Mouse (Mus musculus): ENCODE measurements around the gene Ccdc124. TPM values are rescaled to one million over a fixed set of nuclear protein-coding genes. Genes with fewer than 3 reads are reported as not detected.

Ccdc124 gene
- polyA plus RNA-seq, 1 experiment from 2014 or later: 173 TPM

GRCm38 (mm10) chr8:70863956-70864711, 9.6 kb downstream of the Ccdc124 start:
- peak; percentile 63 for DNase-seq (ENCODE audit: low spot score)
- no peaks in the 10 kb centered on the region for H3K9me3 ChIP-seq
- peaks cover 16% of the 10 kb centered on the region for H3K36me3 ChIP-seq (replicated peaks)
- H3K4me1 ChIP-seq: peaks cover 69% of the 10 kb centered on the region
- H3K4me3 ChIP-seq: peak overlapping the region; percentile 66
- peaks cover 48% of the 10 kb centered on the region for H3K27me3 ChIP-seq (replicated peaks; ENCODE audit: low read depth, poor library complexity, severe bottlenecking)
- H3K27ac ChIP-seq (replicated peaks): peak overlapping the region; percentile 96
- 1% methylated on average over 46 of the region's 46 CpGs for WGBS

DNA sequence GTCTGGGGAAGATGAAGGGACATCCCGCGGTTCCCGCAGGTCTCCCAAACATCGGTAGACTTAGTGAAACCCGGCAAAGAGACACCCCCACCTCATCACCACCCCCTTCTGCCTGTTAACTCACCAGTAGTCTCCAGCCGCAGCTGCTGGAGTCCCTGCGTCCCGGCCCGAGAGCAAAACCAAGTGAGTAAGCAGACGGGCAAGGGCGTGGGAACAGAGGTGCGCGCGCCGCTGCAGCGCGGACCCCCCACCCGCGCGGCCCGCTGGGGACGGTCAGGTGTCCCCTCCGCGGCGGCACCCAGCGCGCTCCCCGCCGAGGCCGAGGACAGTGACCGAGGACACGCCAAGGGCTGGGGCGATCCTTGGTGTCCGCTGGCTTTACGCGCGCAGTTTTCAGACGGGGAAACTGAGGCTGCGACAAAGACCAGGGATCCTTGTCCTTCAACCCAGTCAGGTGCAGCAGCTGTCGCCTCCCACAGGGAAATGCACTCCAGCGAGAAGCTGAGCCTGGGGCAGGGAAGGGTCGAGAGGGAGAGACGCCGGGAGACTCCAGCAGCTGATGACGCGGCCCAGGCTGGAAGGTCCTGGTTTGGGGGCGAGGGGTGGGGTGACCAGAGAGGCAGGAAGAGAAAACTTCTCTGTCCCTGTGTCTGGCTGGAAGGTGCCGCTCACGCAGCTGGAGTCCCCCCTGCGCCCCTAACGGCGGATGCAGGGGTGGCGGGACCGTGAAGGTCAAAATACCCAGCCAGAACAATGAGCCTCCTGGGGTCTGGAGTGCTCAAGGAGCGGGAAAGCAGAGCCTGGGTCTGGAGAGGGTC, 10.7 kb downstream of the Ccdc124 start, which contains the start of gene Kcnn1:
Gene Kcnn1, minus strand, starts transcription at position 435 of the 818 bp plus-strand sequence.
- H3K27me3 ChIP-seq (replicated peaks; ENCODE audit: low read depth, poor library complexity, severe bottlenecking): peaks cover 58% of the 10 kb centered on the region
- peak; percentile 80 for DNase-seq (ENCODE audit: low spot score)
- H3K9me3 ChIP-seq: no peaks in the 10 kb centered on the region
- peak within 1 kb of the TSS; percentile 66 for H3K4me3 ChIP-seq
- H3K27ac ChIP-seq (replicated peaks): peak within 1 kb of the TSS; percentile 96
- peaks cover 9% of the 10 kb centered on the region for H3K36me3 ChIP-seq (replicated peaks)
- 1% methylated on average over 55 of the region's 55 CpGs for WGBS
- H3K4me1 ChIP-seq: peaks cover 68% of the 10 kb centered on the region

GRCm38 (mm10) chr8:70857516-70857915, 16.2 kb downstream of the Ccdc124 start:
- H3K27ac ChIP-seq (replicated peaks): peak overlapping the region; percentile 32
- H3K4me3 ChIP-seq: peak overlapping the region; percentile 66; the same call in 1 of the 2 replicates
- 10% methylated on average over 4 of the region's 4 CpGs for WGBS
- H3K36me3 ChIP-seq (replicated peaks): no peaks in the 10 kb centered on the region; the same call in 1 of the 2 replicates
- H3K4me1 ChIP-seq: peaks cover 46% of the 10 kb centered on the region
- no peaks in the 10 kb centered on the region for H3K9me3 ChIP-seq
- H3K27me3 ChIP-seq (replicated peaks; ENCODE audit: low read depth, poor library complexity, severe bottlenecking): peaks cover 60% of the 10 kb centered on the region
- DNase-seq (ENCODE audit: low spot score): peak; percentile 47

DNA sequence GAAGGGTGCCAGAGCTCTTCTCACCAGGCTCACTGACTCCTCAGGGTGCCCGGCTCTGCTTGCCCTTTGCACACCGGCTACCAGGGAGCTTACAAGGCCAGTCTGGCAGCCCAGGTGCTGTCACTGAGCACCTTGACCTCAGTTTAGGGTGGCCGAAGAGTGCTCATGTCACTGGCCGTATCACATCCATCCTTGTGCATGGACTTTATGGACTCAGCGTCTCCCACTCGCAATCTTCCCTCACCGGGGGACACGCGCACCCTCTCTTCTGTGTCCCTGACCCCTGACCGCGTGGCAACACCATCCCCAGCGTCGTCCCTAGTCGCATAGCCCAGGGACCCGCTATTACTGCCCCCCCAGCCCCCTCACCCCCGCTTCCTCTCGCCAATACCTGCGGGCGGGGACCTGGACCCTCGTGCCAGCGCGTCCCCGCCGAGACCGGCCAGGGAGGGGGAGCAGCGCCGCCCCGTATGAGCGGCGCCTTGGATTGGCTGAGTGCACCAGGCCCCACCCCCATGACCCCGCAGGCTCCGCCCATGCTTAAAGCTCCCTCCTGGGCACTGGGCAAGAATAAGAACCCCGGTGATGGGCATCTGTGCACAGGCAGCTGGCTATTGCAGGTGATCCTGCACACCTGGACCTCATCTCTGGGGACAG, 17.1 kb downstream of the Ccdc124 start:
- peak; percentile 84 for DNase-seq (ENCODE audit: low spot score)
- H3K27ac ChIP-seq (replicated peaks): peak overlapping the region; percentile 70
- peak overlapping the region; percentile 66 for H3K4me3 ChIP-seq
- 6% methylated on average over 33 of the region's 33 CpGs for WGBS
- peaks cover 52% of the 10 kb centered on the region for H3K27me3 ChIP-seq (replicated peaks; ENCODE audit: low read depth, poor library complexity, severe bottlenecking)
- no peaks in the 10 kb centered on the region; the same call in 1 of the 2 replicates for H3K36me3 ChIP-seq (replicated peaks)
- H3K9me3 ChIP-seq: no peaks in the 10 kb centered on the region
- peaks cover 48% of the 10 kb centered on the region for H3K4me1 ChIP-seq

GRCm38 (mm10) chr8:70856028-70856427, 17.7 kb downstream of the Ccdc124 start:
- Histone ChIP-seq H3K4me3 (peak overlapping the region; percentile 66; the same call in 1 of the 2 replicates), H3K4me1 (peaks cover 45% of the 10 kb centered on the region)

GRCm38 (mm10) chr8:70853863-70854262, 19.9 kb downstream of the Ccdc124 start:
- DNase-seq (ENCODE audit: low spot score): no peak
- Histone ChIP-seq H3K9me3 (no peaks in the 10 kb centered on the region), H3K4me3 (no peak overlapping the region), H3K27me3 (replicated peaks; ENCODE audit: low read depth, poor library complexity, severe bottlenecking) (peaks cover 31% of the 10 kb centered on the region), H3K27ac (replicated peaks) (no peak overlapping the region), H3K4me1 (peaks cover 43% of the 10 kb centered on the region), H3K36me3 (replicated peaks) (no peaks in the 10 kb centered on the region; the same call in 1 of the 2 replicates)
- WGBS: 75% methylated on average over 2 of the region's 2 CpGs

More at GRCm38 (mm10) chr8:70856028-70856427, 17.7 kb downstream of the Ccdc124 start:
- Histone ChIP-seq H3K9me3 (no peaks in the 10 kb centered on the region), H3K27ac (replicated peaks) (no peak overlapping the region), H3K27me3 (replicated peaks; ENCODE audit: low read depth, poor library complexity, severe bottlenecking) (peaks cover 45% of the 10 kb centered on the region), H3K36me3 (replicated peaks) (no peaks in the 10 kb centered on the region; the same call in 1 of the 2 replicates)
- 66% methylated on average over 5 of the region's 5 CpGs for WGBS
- DNase-seq (ENCODE audit: low spot score): no peak

GRCm38 (mm10) chr8:70852595-70853231, 21.0 kb downstream of the Ccdc124 start:
- WGBS: 91% methylated on average over 41 of the region's 41 CpGs
- Histone ChIP-seq H3K27ac (replicated peaks) (no peak overlapping the region), H3K4me3 (no peak overlapping the region), H3K36me3 (replicated peaks) (no peaks in the 10 kb centered on the region; the same call in 1 of the 2 replicates), H3K9me3 (no peaks in the 10 kb centered on the region), H3K27me3 (replicated peaks; ENCODE audit: low read depth, poor library complexity, severe bottlenecking) (peaks cover 35% of the 10 kb centered on the region), H3K4me1 (peaks cover 32% of the 10 kb centered on the region)
- DNase-seq (ENCODE audit: low spot score): no peak

DNA sequence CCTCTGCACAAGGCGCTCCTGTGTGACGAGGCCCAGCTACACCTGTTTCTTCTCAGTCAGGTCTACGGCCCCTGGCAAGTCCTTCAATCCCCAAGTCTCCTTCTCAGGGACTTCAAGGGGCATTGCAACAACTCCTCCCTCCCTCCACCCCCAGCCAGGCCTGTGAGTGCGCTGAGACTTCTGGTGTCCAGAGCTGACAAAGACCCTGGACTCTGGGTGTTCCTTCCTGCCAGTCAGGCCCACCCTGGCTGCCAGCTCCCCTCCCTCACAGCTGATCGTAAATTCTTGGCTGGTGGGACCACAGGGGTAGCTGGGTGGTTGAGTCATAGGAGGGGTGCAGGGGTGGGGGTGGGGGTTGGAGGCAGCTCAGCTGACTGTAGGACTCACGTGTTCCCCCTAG, 21.9 kb downstream of the Ccdc124 start:
- Histone ChIP-seq H3K4me1 (peaks cover 23% of the 10 kb centered on the region), H3K27me3 (replicated peaks; ENCODE audit: low read depth, poor library complexity, severe bottlenecking) (peaks cover 41% of the 10 kb centered on the region), H3K27ac (replicated peaks) (no peak overlapping the region), H3K9me3 (no peaks in the 10 kb centered on the region), H3K36me3 (replicated peaks) (no peaks in the 10 kb centered on the region; the same call in 1 of the 2 replicates), H3K4me3 (no peak overlapping the region)
- no peak for DNase-seq (ENCODE audit: low spot score)
- 60% methylated on average over 6 of the region's 6 CpGs for WGBS

DNA sequence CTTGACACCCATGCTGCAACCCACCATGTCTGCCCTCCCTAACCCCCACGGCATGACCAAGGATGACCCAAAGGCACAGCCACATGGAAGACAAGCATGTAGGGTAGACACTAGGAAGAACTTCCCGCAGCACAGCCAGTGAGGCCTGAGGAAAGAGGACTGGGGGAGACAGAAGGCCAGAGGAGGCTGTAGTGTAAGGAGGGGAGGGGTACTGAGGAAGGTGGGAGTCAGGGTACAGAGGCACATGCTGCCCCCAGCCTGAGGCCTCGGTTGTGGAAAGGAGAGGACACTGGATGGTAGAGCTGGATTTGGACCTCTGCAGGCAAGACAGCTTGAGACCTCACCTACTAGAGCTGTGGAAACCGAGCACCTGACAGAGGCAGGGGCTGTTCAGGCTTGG, 22.8 kb downstream of the Ccdc124 start:
- Histone ChIP-seq H3K4me1 (peaks cover 17% of the 10 kb centered on the region), H3K4me3 (no peak overlapping the region), H3K27me3 (replicated peaks; ENCODE audit: low read depth, poor library complexity, severe bottlenecking) (peaks cover 42% of the 10 kb centered on the region), H3K9me3 (no peaks in the 10 kb centered on the region), H3K36me3 (replicated peaks) (no peaks in the 10 kb centered on the region; the same call in 1 of the 2 replicates), H3K27ac (replicated peaks) (no peak overlapping the region)
- WGBS: 81% methylated on average over 4 of the region's 4 CpGs
- DNase-seq (ENCODE audit: low spot score): no peak

- Histone ChIP-seq H3K4me1 (peaks cover 14% of the 10 kb centered on the region), H3K27ac (replicated peaks) (no peak overlapping the region), H3K27me3 (replicated peaks; ENCODE audit: low read depth, poor library complexity, severe bottlenecking) (peaks cover 36% of the 10 kb centered on the region), H3K36me3 (replicated peaks) (no peaks in the 10 kb centered on the region; the same call in 1 of the 2 replicates), H3K4me3 (no peak overlapping the region), H3K9me3 (no peaks in the 10 kb centered on the region)
- 82% methylated on average over 7 of the region's 7 CpGs for WGBS
- no peak for DNase-seq (ENCODE audit: low spot score)
Measured at GRCm38 (mm10) chr8:70850132-70850845, 23.4 kb downstream of the Ccdc124 start.

- Histone ChIP-seq H3K36me3 (replicated peaks) (no peaks in the 10 kb centered on the region; the same call in 1 of the 2 replicates), H3K4me3 (no peak overlapping the region), H3K27me3 (replicated peaks; ENCODE audit: low read depth, poor library complexity, severe bottlenecking) (peaks cover 28% of the 10 kb centered on the region), H3K4me1 (peaks cover 17% of the 10 kb centered on the region), H3K9me3 (no peaks in the 10 kb centered on the region), H3K27ac (replicated peaks) (no peak overlapping the region)
- no peak for DNase-seq (ENCODE audit: low spot score)
- WGBS: 87% methylated on average over 3 of the region's 3 CpGs
Measured at GRCm38 (mm10) chr8:70849333-70849990, 24.3 kb downstream of the Ccdc124 start.

Measured in embryonic facial prominence, embryonic 10.5 days (tissue).